8 mouse cellular contexts compared by ENCODE assay signal in the genomic region with DNA sequence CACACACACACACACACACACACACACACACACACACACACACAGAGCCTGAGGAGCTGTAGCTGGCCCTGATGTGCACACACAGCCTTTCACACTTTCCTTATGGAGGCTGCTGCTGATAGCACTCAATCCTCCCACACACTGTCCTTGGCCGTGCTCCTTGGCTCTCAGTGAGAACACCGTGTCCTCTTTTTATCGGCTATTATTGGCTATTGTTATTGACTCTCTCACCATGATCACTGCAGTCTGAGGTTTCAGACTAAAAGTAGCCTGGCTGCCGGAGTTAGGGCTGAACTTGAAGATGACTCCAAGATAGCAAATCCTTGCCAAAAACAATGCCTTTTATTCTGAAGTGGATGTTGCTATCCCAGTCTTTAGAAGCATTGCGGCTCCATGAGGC. TPM values are rescaled to one million over a fixed set of nuclear protein-coding genes. Genes with fewer than 3 reads are reported as not detected.
DNase-seq lines count a peak whose midpoint lies in the region; ATAC-seq and TF ChIP-seq lines count a peak whose summit lies in the region.
"Had no signal": no experiment of that assay in that cellular context is flagged by ENCODE, and none has a peak within 500 bp of the region (broad histone marks: within the 10 kb centered on the region; RNA-seq: fewer than 3 reads in every experiment).

No protein-coding gene starts in this region.

- no peaks in the 10 kb centered on the region for H3K36me3 ChIP-seq in spleen, adult 2 months (ENCODE audit: control insufficient read depth, insufficient read depth, low read length)
- 0 out of 2 replicates have a peak, but pooled peaks cover 2% of the 10 kb centered on the region for H3K36me3 ChIP-seq in limb, embryonic 14.5 days (ENCODE audit: control insufficient read depth, insufficient read depth, low read length)
- no peaks in the 10 kb centered on the region for H3K36me3 ChIP-seq in stomach, embryonic 16.5 days (ENCODE audit: control insufficient read depth, insufficient read depth, low read length)
- H3K36me3 ChIP-seq: embryonic facial prominence, embryonic 12.5 days had no signal

- TF ChIP-seq CTCF in spleen, adult 2 months (IDR thresholded peaks at IDR 0.05; ENCODE audit: extremely low read depth, insufficient read depth, insufficient read length, insufficient replicate concordance) = no peak

- no peak for TF ChIP-seq POLR2A in spleen, adult 2 months (IDR thresholded peaks at IDR 0.05; ENCODE audit: low read depth, low read length)
- no peak for TF ChIP-seq POLR2A in limb, embryonic 14.5 days (IDR thresholded peaks at IDR 0.05; ENCODE audit: borderline replicate concordance, extremely low read depth, insufficient read depth, insufficient read length)

- ATAC-seq in limb, embryonic 14.5 days (ENCODE audit: low FRiP score, low read depth) = peak; percentile 41
- peak; percentile 42 for ATAC-seq in stomach, embryonic 16.5 days (ENCODE audit: insufficient read depth, low FRiP score)

- no peak overlapping the region for H3K4me3 ChIP-seq in spleen, adult 2 months (ENCODE audit: extremely low read depth, insufficient read depth, insufficient read length)
- H3K4me3 ChIP-seq in limb, embryonic 14.5 days (replicated peaks; ENCODE audit: low read length) = no peak overlapping the region
- no peak overlapping the region for H3K4me3 ChIP-seq in stomach, embryonic 16.5 days (replicated peaks; ENCODE audit: low read length)
- H3K4me3 ChIP-seq: embryonic facial prominence, embryonic 12.5 days had no signal

- WGBS in spleen, adult 2 months = 71% methylated on average over 5 of the region's 5 CpGs
- WGBS in limb, embryonic 14.5 days = 49% methylated on average over 5 of the region's 5 CpGs
- 41% methylated on average over 5 of the region's 5 CpGs for WGBS in stomach, embryonic 16.5 days

- H3K27me3 ChIP-seq in spleen, adult 2 months (ENCODE audit: control insufficient read depth, insufficient read depth, low read length) = no peaks in the 10 kb centered on the region
- H3K27me3 ChIP-seq in limb, embryonic 14.5 days (ENCODE audit: control insufficient read depth, insufficient read depth, low read length) = no peaks in the 10 kb centered on the region
- H3K27me3 ChIP-seq in stomach, embryonic 16.5 days (ENCODE audit: control insufficient read depth, insufficient read depth, low read length) = no peaks in the 10 kb centered on the region
- H3K27me3 ChIP-seq: embryonic facial prominence, embryonic 12.5 days had no signal

- peak overlapping the region; percentile 90 for H3K27ac ChIP-seq in spleen, adult 2 months (ENCODE audit: insufficient read depth, low read length)
- H3K27ac ChIP-seq in limb, embryonic 14.5 days (replicated peaks; ENCODE audit: low read depth, low read length) = no peak overlapping the region
- peak overlapping the region; percentile 35 for H3K27ac ChIP-seq in stomach, embryonic 16.5 days (ENCODE audit: low read length)

- 0 out of 2 replicates have a peak overlapping the region, but pooled peaks have one; percentile 3 for H3K4me2 ChIP-seq in limb, embryonic 14.5 days (replicated peaks; ENCODE audit: low read depth, low read length, severe bottlenecking)
- H3K4me2 ChIP-seq in stomach, embryonic 16.5 days (ENCODE audit: low read depth, low read length) = no peak overlapping the region
- H3K4me2 ChIP-seq: embryonic facial prominence, embryonic 12.5 days had no signal

- no peak for DNase-seq in spleen, adult 2 months (ENCODE audit: low read depth in 1 of 2, low spot score in 2 of 2)
- DNase-seq in spleen, adult 12 weeks (ENCODE audit: low spot score) = no peak
- DNase-seq in cerebellum, adult 9-10 months = peak; percentile 49
- DNase-seq in heart, postnatal 4 days = peak; percentile 64
- peak; percentile 82 for DNase-seq in limb, embryonic 14.5 days (ENCODE audit: low spot score)
- no peak for DNase-seq in layer of hippocampus, adult 8-10 months (ENCODE audit: low spot score in 2 of 2)

- peaks cover 22% of the 10 kb centered on the region; the same call in 1 of the 2 replicates for H3K4me1 ChIP-seq in spleen, adult 2 months (ENCODE audit: control insufficient read depth, insufficient read depth, insufficient read length)
- H3K4me1 ChIP-seq in limb, embryonic 14.5 days (ENCODE audit: control insufficient read depth, insufficient read depth, low read length) = peaks cover 19% of the 10 kb centered on the region
- peaks cover 34% of the 10 kb centered on the region for H3K4me1 ChIP-seq in stomach, embryonic 16.5 days (ENCODE audit: control insufficient read depth, insufficient read depth, low read length)

- no peaks in the 10 kb centered on the region for H3K9me3 ChIP-seq in limb, embryonic 14.5 days (ENCODE audit: control insufficient read depth, low read length)
- H3K9me3 ChIP-seq in stomach, embryonic 16.5 days (replicated peaks; ENCODE audit: control insufficient read depth, low read length) = no peaks in the 10 kb centered on the region
- H3K9me3 ChIP-seq: embryonic facial prominence, embryonic 12.5 days had no signal

- H3K9ac ChIP-seq in limb, embryonic 14.5 days (ENCODE audit: low read depth, low read length, severe bottlenecking) = no peak overlapping the region
- no peak overlapping the region; the same call in 1 of the 2 replicates for H3K9ac ChIP-seq in stomach, embryonic 16.5 days (ENCODE audit: low read length)
- H3K9ac ChIP-seq: embryonic facial prominence, embryonic 12.5 days had no signal

RNA-seq across cellular contexts. Expression of a gene that starts 24.1 kb away (rescaled TPM):
- polyA plus RNA-seq in spleen, adult 2 months (2012; rRNA removed) = 2.4 and 2.7 TPM in 2 replicates
- total RNA-seq in heart, postnatal 4 days (2021) = 1 to 10 TPM; 6.5 to 8.5 TPM
- 17.4 and 17.7 TPM in 2 replicates for polyA plus RNA-seq in limb, embryonic 14.5 days (2012; rRNA removed)
- 7.3 and 7.6 TPM in 2 replicates for polyA plus RNA-seq in limb, embryonic 14.5 days (2014; fragmentation: Nextera tagmentation; extraction: Ambion mirVana)
- 6.3 and 6.6 TPM in 2 replicates for polyA plus RNA-seq in stomach, embryonic 16.5 days (2015; fragmentation: Nextera tagmentation; extraction: Ambion mirVana)
- 100 to 1,000 TPM; 467 to 536 (median 508) TPM for total RNA-seq in layer of hippocampus, adult 8-10 months (2022)

Comparison
In these comparisons a context has a peak if more than half of its experiments do, and no peak if none do; other contexts are left out.
1. DNase-seq: peak in cerebellum, adult 9-10 months (single experiment), heart, postnatal 4 days (single experiment) and limb, embryonic 14.5 days (single experiment); none in spleen, adult 2 months (0 of 2), spleen, adult 12 weeks (single experiment) and layer of hippocampus, adult 8-10 months (0 of 2).